Mouse (Mus musculus) monocyte, adult 2 months (primary cell): ENCODE measurements around the gene Ribc1.

Source experiments
- DNase-seq, 2 experiments: peaks; one replicate each; pipeline ENCODE4 v3.0.0; 2022; ENCODE audit warnings: low spot score in 2 of 2, low read depth in 1 of 2

Ribc1 gene

GRCm38 (mm10) chrX:152016151-152017145, at the start of gene Ribc1, which contains the start of gene Smc1a:
Gene Ribc1, minus strand, starts transcription at chrX:152016295.
Gene Smc1a, plus strand, starts transcription at chrX:152016428.
- DNase-seq, result peak; percentile 82

- DNase-seq, result no peak
Measured at GRCm38 (mm10) chrX:152065674-152066073, 49.6 kb upstream of the Ribc1 start.

GRCm38 (mm10) chrX:152054094-152054493, 38.0 kb upstream of the Ribc1 start:
- DNase-seq, result no peak

- DNase-seq, result no peak
Measured at GRCm38 (mm10) chrX:152052546-152052945, 36.5 kb upstream of the Ribc1 start.

GRCm38 (mm10) chrX:152047230-152047629, 31.1 kb upstream of the Ribc1 start:
- DNase-seq, result no peak

GRCm38 (mm10) chrX:152039865-152040264, 23.8 kb upstream of the Ribc1 start:
- no peak for DNase-seq

- DNase-seq, result no peak
Measured at GRCm38 (mm10) chrX:152019294-152019693, 3.2 kb upstream of the Ribc1 start.

GRCm38 (mm10) chrX:152017186-152017585, 1.1 kb upstream of the Ribc1 start:
- no peak for DNase-seq

- no peak for DNase-seq
Measured at GRCm38 (mm10) chrX:152015752-152016150, 344 bp downstream of the Ribc1 start.

- no peak for DNase-seq
Measured at GRCm38 (mm10) chrX:152007863-152008262, 8.2 kb downstream of the Ribc1 start.

GRCm38 (mm10) chrX:152002865-152003264, 13.2 kb downstream of the Ribc1 start:
- DNase-seq, result no peak

- DNase-seq, result peak; percentile 28 to 37
Measured at GRCm38 (mm10) chrX:152001737-152002710, 14.1 kb downstream of the Ribc1 start, which contains the start of gene Hsd17b10. Gene Hsd17b10, plus strand, starts transcription at chrX:152001845.

GRCm38 (mm10) chrX:152001182-152001684, 14.9 kb downstream of the Ribc1 start:
- DNase-seq, result no peak

GRCm38 (mm10) chrX:151999006-151999710, 16.9 kb downstream of the Ribc1 start:
- no peak for DNase-seq
